Mouse (Mus musculus) brain, embryonic 14.5 days (tissue): Measurements from ENCODE around the gene Cntfr.

ENCODE experiments used
- CTCF ChIP-seq: fragments of 200-500 bp; IDR thresholded peaks from 2 replicates; pipeline ENCODE4 v1.5.1; 2012; ENCODE audit warnings: inconsistent platforms, mild to moderate bottlenecking, moderate library complexity, borderline replicate concordance; ENCODE audit not compliant: insufficient read depth, insufficient read length; ENCODE audit errors: extremely low read depth
- POLR2A ChIP-seq: fragments of 200-500 bp; IDR thresholded peaks from 2 replicates; pipeline ENCODE4 v1.6.1; 2012; ENCODE audit warnings: mild to moderate bottlenecking, inconsistent platforms, borderline replicate concordance; ENCODE audit not compliant: poor library complexity, insufficient read depth, insufficient read length, severe bottlenecking; ENCODE audit errors: extremely low read depth

DNA sequence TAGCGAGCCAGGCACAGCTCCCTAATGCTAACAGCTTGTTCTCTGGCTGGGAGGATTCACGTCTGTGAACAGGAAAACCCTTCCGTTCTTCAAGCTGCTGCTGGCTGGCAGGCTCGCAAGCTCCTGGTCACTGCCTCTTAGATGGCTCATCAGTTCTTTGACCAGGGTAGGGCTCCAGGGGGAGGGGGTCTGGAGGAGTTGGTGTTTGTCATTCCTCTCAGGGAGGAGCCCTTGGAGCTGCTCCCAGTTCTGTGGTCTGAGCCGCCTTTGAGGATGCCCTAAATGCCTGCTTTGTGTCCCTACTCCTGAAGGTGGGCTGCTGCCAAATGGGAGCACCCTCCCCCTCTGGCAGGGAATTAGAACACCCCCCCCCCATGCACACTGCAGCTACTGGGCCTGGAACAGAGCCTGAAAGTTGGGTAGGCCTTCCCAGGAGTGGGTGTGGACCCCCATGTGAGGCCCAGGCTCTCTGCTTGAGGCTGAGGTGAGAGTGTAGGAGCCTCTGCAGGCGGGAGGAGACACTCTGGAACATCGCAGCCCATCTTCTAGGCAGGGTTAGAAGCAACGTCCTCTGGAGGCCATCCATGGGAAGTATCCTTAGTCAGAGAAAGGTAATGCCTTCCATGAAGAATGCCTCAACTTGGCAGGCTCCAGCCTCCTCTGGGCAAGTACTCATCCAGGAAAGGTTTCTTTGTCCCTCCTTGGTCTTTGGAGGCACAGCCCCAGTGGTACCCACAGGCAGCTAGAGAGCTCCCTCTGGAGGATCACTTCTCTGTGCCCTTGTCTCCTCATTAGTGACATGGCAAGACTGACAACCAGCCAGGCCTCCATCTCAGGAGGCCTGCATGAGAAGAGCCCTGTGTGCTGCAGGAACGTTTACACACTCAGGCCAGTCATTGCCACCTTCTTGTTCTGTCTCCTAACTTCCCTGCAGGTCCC lies 81.0 kb downstream of the Cntfr start:
- no peak for TF ChIP-seq POLR2A
- peak; percentile 17; the same call in 1 of the 2 replicates for TF ChIP-seq CTCF
